Mouse (Mus musculus): ENCODE measurements around the gene Plekhg4. TPM values are rescaled to one million over a fixed set of nuclear protein-coding genes. Genes with fewer than 3 reads are reported as not detected.
A peak's percentile ranks its signal among the peaks of the same experiment; 100 is the strongest.

Plekhg4 gene
- polyA plus RNA-seq (2015; fragmentation: Nextera tagmentation; extraction: Ambion mirVana), result 0.60 and 0.62 TPM in 2 replicates

- H3K4me3 ChIP-seq, result no peak within 1 kb of the TSS
- H3K4me1 ChIP-seq (replicated peaks), result peaks cover 8% of the 10 kb centered on the region
- 55% methylated on average over 2 of the region's 2 CpGs for WGBS
- H3K9me3 ChIP-seq, result no peaks in the 10 kb centered on the region
- peak within 1 kb of the TSS; percentile 48; the same call in 1 of the 2 replicates for H3K4me2 ChIP-seq
- 0 out of 2 replicates have a peak within 1 kb of the TSS, but pooled peaks have one; percentile 26 for H3K9ac ChIP-seq
- peaks cover 4% of the 10 kb centered on the region; the same call in 1 of the 2 replicates for H3K36me3 ChIP-seq
- H3K27me3 ChIP-seq, result 0 out of 2 replicates have a peak, but pooled peaks cover 3% of the 10 kb centered on the region
- no peak for ATAC-seq (ENCODE audit: low read depth)
- H3K27ac ChIP-seq (replicated peaks), result no peak within 1 kb of the TSS
Measured at GRCm38 (mm10) chr8:105373032-105373431, at the start of gene Plekhg4. Plekhg4 (plus strand) TSS chr8:105373274.

DNA sequence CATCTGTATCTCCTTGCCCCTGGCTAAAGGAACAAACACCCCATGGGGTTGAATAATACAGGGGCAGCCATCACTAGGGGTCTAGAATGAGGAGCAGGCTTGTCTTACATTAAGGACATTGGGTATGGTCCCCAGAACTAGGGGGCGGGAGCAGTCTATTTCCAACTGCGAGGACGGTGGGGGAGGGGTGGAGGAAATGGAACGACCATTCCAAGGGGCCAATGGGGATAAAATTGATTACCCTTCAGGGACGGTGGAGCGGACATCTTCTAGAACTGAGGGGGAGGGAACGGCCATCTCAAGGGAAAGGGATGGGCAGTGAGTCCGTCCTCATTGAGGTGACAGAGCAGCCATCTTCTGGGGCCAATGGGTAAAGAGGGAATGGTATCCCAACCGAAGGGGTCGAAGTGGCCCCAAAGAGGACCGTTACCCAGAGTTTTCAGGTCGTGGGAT lies 47.4 kb upstream of the Plekhg4 start:
- H3K9ac ChIP-seq, result peak overlapping the region; percentile 91
- WGBS, result under 1% methylated on average over 12 of the region's 12 CpGs
- H3K4me1 ChIP-seq (replicated peaks), result peaks cover 27% of the 10 kb centered on the region
- no peaks in the 10 kb centered on the region for H3K9me3 ChIP-seq
- peak; percentile 68 for ATAC-seq (ENCODE audit: low read depth)
- no peaks in the 10 kb centered on the region for H3K27me3 ChIP-seq
- H3K4me2 ChIP-seq, result peak overlapping the region; percentile 85
- peak overlapping the region; percentile 79 for H3K4me3 ChIP-seq
- H3K27ac ChIP-seq (replicated peaks), result peak overlapping the region; percentile 87
- H3K36me3 ChIP-seq, result peaks cover 43% of the 10 kb centered on the region

- Histone ChIP-seq H3K4me3 (peak within 1 kb of the TSS; percentile 79), H3K4me2 (peak within 1 kb of the TSS; percentile 94), H3K27me3 (no peaks in the 10 kb centered on the region), H3K36me3 (peaks cover 48% of the 10 kb centered on the region), H3K9ac (peak within 1 kb of the TSS; percentile 91), H3K27ac (replicated peaks) (peak within 1 kb of the TSS; percentile 87), H3K4me1 (replicated peaks) (peaks cover 27% of the 10 kb centered on the region), H3K9me3 (no peaks in the 10 kb centered on the region)
- WGBS, result under 1% methylated on average over 36 of the region's 36 CpGs
- ATAC-seq (ENCODE audit: low read depth), result peak; percentile 90
Measured at GRCm38 (mm10) chr8:105326141-105326672, 46.9 kb upstream of the Plekhg4 start, which contains the start of the genes Lrrc29 and Tmem208. Lrrc29 (minus strand) TSS chr8:105326278. Tmem208 (plus strand) TSS chr8:105326354.

- peaks cover 54% of the 10 kb centered on the region for H3K36me3 ChIP-seq
Measured at GRCm38 (mm10) chr8:105326968-105327367, 46.1 kb upstream of the Plekhg4 start.

DNA sequence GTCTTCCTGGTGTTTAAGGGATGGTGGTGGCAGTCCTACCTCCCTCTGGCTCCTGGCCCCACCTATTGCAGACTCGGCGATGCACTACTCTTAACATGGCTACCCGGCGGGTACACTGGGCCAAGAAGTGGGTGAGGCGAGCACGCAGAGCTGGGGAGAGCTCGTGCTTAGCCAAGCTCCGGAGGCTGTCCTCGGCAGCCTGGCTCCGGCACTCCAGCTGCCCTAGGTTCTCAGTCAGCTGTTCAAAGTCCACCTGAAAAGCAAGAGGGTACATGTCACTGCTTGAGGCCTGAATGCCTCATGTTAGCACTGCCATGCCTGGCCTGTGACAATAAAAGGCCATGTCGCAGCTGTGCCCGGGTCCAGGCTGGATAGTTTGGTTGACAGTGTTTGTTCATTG lies 42.7 kb upstream of the Plekhg4 start:
- Histone ChIP-seq H3K4me3 (no peak overlapping the region), H3K4me1 (replicated peaks) (peaks cover 16% of the 10 kb centered on the region), H3K9ac (no peak overlapping the region), H3K9me3 (no peaks in the 10 kb centered on the region), H3K27me3 (no peaks in the 10 kb centered on the region), H3K36me3 (peaks cover 60% of the 10 kb centered on the region), H3K27ac (replicated peaks) (no peak overlapping the region), H3K4me2 (no peak overlapping the region)
- no peak for ATAC-seq (ENCODE audit: low read depth)
- 93% methylated on average over 12 of the region's 12 CpGs for WGBS

More at GRCm38 (mm10) chr8:105326968-105327367, 46.1 kb upstream of the Plekhg4 start:
- 45% methylated on average over 6 of the region's 6 CpGs for WGBS
- Histone ChIP-seq H3K9me3 (no peaks in the 10 kb centered on the region), H3K27ac (replicated peaks) (peak overlapping the region; percentile 87; the same call in 1 of the 2 replicates), H3K27me3 (no peaks in the 10 kb centered on the region), H3K4me3 (peak overlapping the region; percentile 79), H3K4me2 (peak overlapping the region; percentile 94), H3K4me1 (replicated peaks) (peaks cover 27% of the 10 kb centered on the region), H3K9ac (peak overlapping the region; percentile 91)
- no peak for ATAC-seq (ENCODE audit: low read depth)

GRCm38 (mm10) chr8:105331469-105331868 lies 41.6 kb upstream of the Plekhg4 start:
- peaks cover 64% of the 10 kb centered on the region for H3K36me3 ChIP-seq
- no peak overlapping the region for H3K27ac ChIP-seq (replicated peaks)
- no peaks in the 10 kb centered on the region for H3K9me3 ChIP-seq
- no peak for ATAC-seq (ENCODE audit: low read depth)
- no peaks in the 10 kb centered on the region for H3K27me3 ChIP-seq
- peaks cover 13% of the 10 kb centered on the region for H3K4me1 ChIP-seq (replicated peaks)
- H3K4me3 ChIP-seq, result no peak overlapping the region
- no peak overlapping the region for H3K9ac ChIP-seq
- WGBS, result 94% methylated on average over 22 of the region's 22 CpGs
- no peak overlapping the region for H3K4me2 ChIP-seq

DNA sequence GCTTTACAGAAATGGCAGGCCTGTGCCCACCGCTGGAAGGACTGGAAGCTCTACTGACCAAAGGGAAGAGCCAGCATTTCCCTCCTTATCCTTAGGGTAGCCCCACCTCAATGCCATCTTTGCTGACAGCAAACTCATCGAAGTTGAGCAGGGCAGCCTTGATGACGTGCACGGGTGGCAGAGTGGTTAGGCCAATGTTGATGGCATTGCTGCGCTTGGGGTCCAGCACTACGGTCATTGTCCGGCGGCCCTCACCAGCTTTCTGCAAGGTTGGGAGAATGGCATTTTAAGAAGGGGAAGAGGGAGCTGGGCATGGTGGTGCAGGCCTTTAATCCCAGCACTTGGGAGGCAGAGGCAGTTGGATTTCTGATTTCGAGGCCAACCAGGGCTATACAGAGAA lies 41.1 kb upstream of the Plekhg4 start:
- H3K27ac ChIP-seq (replicated peaks), result no peak overlapping the region
- H3K9ac ChIP-seq, result no peak overlapping the region
- peaks cover 10% of the 10 kb centered on the region for H3K4me1 ChIP-seq (replicated peaks)
- H3K27me3 ChIP-seq, result no peaks in the 10 kb centered on the region
- ATAC-seq (ENCODE audit: low read depth), result no peak
- H3K4me2 ChIP-seq, result no peak overlapping the region
- no peak overlapping the region for H3K4me3 ChIP-seq
- 93% methylated on average over 9 of the region's 9 CpGs for WGBS
- H3K36me3 ChIP-seq, result peaks cover 67% of the 10 kb centered on the region
- H3K9me3 ChIP-seq, result no peaks in the 10 kb centered on the region

DNA sequence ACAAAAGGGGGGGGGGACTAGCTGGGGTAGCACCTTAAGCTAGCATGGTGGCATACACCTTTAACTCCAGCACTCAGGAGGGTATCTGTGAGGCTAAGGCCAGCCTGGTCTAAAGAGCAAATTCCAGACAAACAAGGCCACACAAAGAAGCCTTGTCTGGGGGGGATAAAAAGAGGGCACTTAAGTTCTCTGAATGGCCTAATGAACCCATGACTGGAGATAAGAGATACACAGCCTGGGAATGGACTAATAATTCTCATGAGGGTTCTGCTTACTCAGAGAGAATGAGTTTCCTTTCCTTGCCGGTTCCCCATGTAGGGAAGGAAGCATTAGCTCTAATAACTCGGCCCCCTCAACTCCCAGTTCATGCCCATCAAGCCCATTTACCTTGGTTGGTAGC lies 40.6 kb upstream of the Plekhg4 start:
- H3K36me3 ChIP-seq, result peaks cover 67% of the 10 kb centered on the region
- ATAC-seq (ENCODE audit: low read depth), result no peak

GRCm38 (mm10) chr8:105336373-105337130 lies 36.5 kb upstream of the Plekhg4 start:
- whole genome bisulfite sequencing, result 45% methylated on average over 32 of the region's 32 CpGs
- ATAC-seq (ENCODE audit: low read depth), result peak; percentile 51
- Histone ChIP-seq H3K27me3 (no peaks in the 10 kb centered on the region), H3K36me3 (peaks cover 30% of the 10 kb centered on the region), H3K4me3 (peak overlapping the region; percentile 3; the same call in 1 of the 2 replicates), H3K9ac (no peak overlapping the region), H3K4me2 (peak overlapping the region; percentile 16; the same call in 1 of the 2 replicates), H3K27ac (replicated peaks) (no peak overlapping the region), H3K4me1 (replicated peaks) (0 out of 2 replicates have a peak, but pooled peaks cover 4% of the 10 kb centered on the region), H3K9me3 (no peaks in the 10 kb centered on the region)

More for the DNA sequence above, 40.6 kb upstream of the Plekhg4 start:
- Histone ChIP-seq H3K4me1 (replicated peaks) (peaks cover 4% of the 10 kb centered on the region), H3K9me3 (no peaks in the 10 kb centered on the region), H3K27ac (replicated peaks) (no peak overlapping the region), H3K27me3 (no peaks in the 10 kb centered on the region), H3K9ac (no peak overlapping the region), H3K4me2 (no peak overlapping the region), H3K4me3 (no peak overlapping the region)
- WGBS, result 81% methylated on average over 2 of the region's 2 CpGs

DNA sequence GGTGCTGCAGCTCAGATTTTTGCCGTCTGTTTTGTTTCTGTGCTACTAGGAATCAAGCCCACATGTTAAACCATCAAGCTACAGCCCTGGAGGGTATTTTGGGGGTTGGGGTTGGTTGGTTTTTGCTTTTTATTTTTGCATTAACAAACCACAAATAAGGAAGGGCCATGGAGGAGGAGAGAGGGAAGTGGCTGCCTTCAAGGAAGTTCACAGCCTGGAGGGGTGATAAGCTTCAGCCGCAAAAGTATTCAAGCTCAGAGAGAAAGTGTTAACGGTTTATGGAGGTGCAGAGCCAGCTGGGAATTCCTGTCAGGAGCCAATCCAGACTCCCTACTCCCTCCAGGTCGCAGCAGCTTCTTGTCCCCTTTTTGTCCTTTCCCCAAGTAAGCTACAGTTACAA lies 34.1 kb upstream of the Plekhg4 start:
- Histone ChIP-seq H3K9me3 (no peaks in the 10 kb centered on the region), H3K4me3 (no peak overlapping the region), H3K4me1 (replicated peaks) (0 out of 2 replicates have a peak, but pooled peaks cover 5% of the 10 kb centered on the region), H3K4me2 (no peak overlapping the region), H3K27me3 (no peaks in the 10 kb centered on the region), H3K36me3 (peaks cover 18% of the 10 kb centered on the region), H3K27ac (replicated peaks) (no peak overlapping the region), H3K9ac (no peak overlapping the region)
- 55% methylated on average over 4 of the region's 4 CpGs for WGBS
- ATAC-seq (ENCODE audit: low read depth), result no peak

GRCm38 (mm10) chr8:105339886-105340635 lies 33.0 kb upstream of the Plekhg4 start:
- Histone ChIP-seq H3K27me3 (no peaks in the 10 kb centered on the region), H3K4me2 (no peak overlapping the region), H3K9ac (no peak overlapping the region), H3K4me3 (no peak overlapping the region), H3K4me1 (replicated peaks) (0 out of 2 replicates have a peak, but pooled peaks cover 5% of the 10 kb centered on the region), H3K9me3 (no peaks in the 10 kb centered on the region), H3K27ac (replicated peaks) (no peak overlapping the region), H3K36me3 (0 out of 2 replicates have a peak, but pooled peaks cover 7% of the 10 kb centered on the region)
- 81% methylated on average over 6 of the region's 6 CpGs for WGBS
- ATAC-seq (ENCODE audit: low read depth), result no peak
